Mouse (Mus musculus): ENCODE data around the gene Cd40lg. TPM values are rescaled to one million over a fixed set of nuclear protein-coding genes. Genes with fewer than 3 reads are reported as not detected.

Cd40lg gene
- polyA plus RNA-seq (2016; fragmentation: Nextera tagmentation; extraction: Ambion mirVana) = not detected in 2 replicates

- Histone ChIP-seq H3K4me3 (no peak within 1 kb of the TSS), H3K4me2 (replicated peaks) (no peak within 1 kb of the TSS), H3K4me1 (no peaks in the 10 kb centered on the region), H3K27ac (no peak within 1 kb of the TSS), H3K36me3 (no peaks in the 10 kb centered on the region), H3K27me3 (no peaks in the 10 kb centered on the region), H3K9ac (no peak within 1 kb of the TSS), H3K9me3 (replicated peaks) (no peaks in the 10 kb centered on the region)
- ATAC-seq (ENCODE audit: low FRiP score) = no peak
- 92% methylated on average over 9 of the region's 9 CpGs for WGBS
Observed at GRCm38 (mm10) chrX:57211876-57212275, at the start of gene Cd40lg. Cd40lg (plus strand) TSS chrX:57212143.

GRCm38 (mm10) chrX:57166549-57166948 is 45.4 kb upstream of the Cd40lg start:
- 74% methylated on average over 1 of the region's 1 CpGs for WGBS

GRCm38 (mm10) chrX:57171269-57171668 is 40.7 kb upstream of the Cd40lg start:
- Histone ChIP-seq H3K9me3 (replicated peaks) (no peaks in the 10 kb centered on the region), H3K4me3 (no peak overlapping the region), H3K9ac (no peak overlapping the region), H3K4me1 (no peaks in the 10 kb centered on the region), H3K36me3 (no peaks in the 10 kb centered on the region), H3K27ac (no peak overlapping the region), H3K27me3 (no peaks in the 10 kb centered on the region), H3K4me2 (replicated peaks) (no peak overlapping the region)
- ATAC-seq (ENCODE audit: low FRiP score) = no peak

More at GRCm38 (mm10) chrX:57166549-57166948, 45.4 kb upstream of the Cd40lg start:
- Histone ChIP-seq H3K4me2 (replicated peaks) (no peak overlapping the region), H3K9me3 (replicated peaks) (no peaks in the 10 kb centered on the region), H3K4me1 (no peaks in the 10 kb centered on the region), H3K27me3 (no peaks in the 10 kb centered on the region), H3K27ac (no peak overlapping the region), H3K36me3 (no peaks in the 10 kb centered on the region), H3K9ac (no peak overlapping the region), H3K4me3 (no peak overlapping the region)
- ATAC-seq (ENCODE audit: low FRiP score) = no peak

GRCm38 (mm10) chrX:57177225-57177779 is 34.6 kb upstream of the Cd40lg start:
- Histone ChIP-seq H3K4me2 (replicated peaks) (no peak overlapping the region), H3K27me3 (no peaks in the 10 kb centered on the region), H3K9ac (no peak overlapping the region), H3K27ac (no peak overlapping the region), H3K4me3 (no peak overlapping the region), H3K9me3 (replicated peaks) (no peaks in the 10 kb centered on the region), H3K4me1 (no peaks in the 10 kb centered on the region), H3K36me3 (no peaks in the 10 kb centered on the region)
- WGBS = 92% methylated on average over 13 of the region's 13 CpGs
- ATAC-seq (ENCODE audit: low FRiP score) = no peak

- 88% methylated on average over 2 of the region's 2 CpGs for WGBS
- Histone ChIP-seq H3K9me3 (replicated peaks) (no peaks in the 10 kb centered on the region), H3K36me3 (no peaks in the 10 kb centered on the region), H3K9ac (no peak overlapping the region), H3K4me2 (replicated peaks) (no peak overlapping the region), H3K4me1 (no peaks in the 10 kb centered on the region), H3K27me3 (no peaks in the 10 kb centered on the region), H3K4me3 (no peak overlapping the region), H3K27ac (no peak overlapping the region)
- ATAC-seq (ENCODE audit: low FRiP score) = no peak
Observed at GRCm38 (mm10) chrX:57182470-57182869, 29.5 kb upstream of the Cd40lg start.

GRCm38 (mm10) chrX:57183359-57183758 is 28.6 kb upstream of the Cd40lg start:
- ATAC-seq (ENCODE audit: low FRiP score) = no peak
- H3K4me3 ChIP-seq = no peak overlapping the region
- H3K36me3 ChIP-seq = no peaks in the 10 kb centered on the region
- H3K9ac ChIP-seq = no peak overlapping the region
- WGBS = 90% methylated on average over 3 of the region's 3 CpGs
- H3K4me2 ChIP-seq (replicated peaks) = no peak overlapping the region
- no peaks in the 10 kb centered on the region for H3K9me3 ChIP-seq (replicated peaks)
- H3K4me1 ChIP-seq = no peaks in the 10 kb centered on the region
- H3K27ac ChIP-seq = no peak overlapping the region
- H3K27me3 ChIP-seq = no peaks in the 10 kb centered on the region

- H3K36me3 ChIP-seq = no peaks in the 10 kb centered on the region
- no peak overlapping the region for H3K4me3 ChIP-seq
- H3K4me1 ChIP-seq = no peaks in the 10 kb centered on the region
- WGBS = 87% methylated on average over 8 of the region's 8 CpGs
- no peak overlapping the region for H3K9ac ChIP-seq
- no peaks in the 10 kb centered on the region for H3K9me3 ChIP-seq (replicated peaks)
- H3K27ac ChIP-seq = no peak overlapping the region
- ATAC-seq (ENCODE audit: low FRiP score) = no peak
- no peak overlapping the region for H3K4me2 ChIP-seq (replicated peaks)
- no peaks in the 10 kb centered on the region for H3K27me3 ChIP-seq
Observed at GRCm38 (mm10) chrX:57187301-57187700, 24.6 kb upstream of the Cd40lg start.

- Histone ChIP-seq H3K4me3 (no peak overlapping the region), H3K27ac (no peak overlapping the region), H3K4me1 (no peaks in the 10 kb centered on the region), H3K4me2 (replicated peaks) (no peak overlapping the region), H3K9ac (no peak overlapping the region), H3K36me3 (no peaks in the 10 kb centered on the region), H3K27me3 (no peaks in the 10 kb centered on the region), H3K9me3 (replicated peaks) (no peaks in the 10 kb centered on the region)
- ATAC-seq (ENCODE audit: low FRiP score) = no peak
- 79% methylated on average over 5 of the region's 5 CpGs for WGBS
Observed at GRCm38 (mm10) chrX:57189335-57189734, 22.6 kb upstream of the Cd40lg start.

- no peak for ATAC-seq (ENCODE audit: low FRiP score)
- no peaks in the 10 kb centered on the region for H3K27me3 ChIP-seq
- 85% methylated on average over 9 of the region's 9 CpGs for WGBS
- H3K9me3 ChIP-seq (replicated peaks) = no peaks in the 10 kb centered on the region
- no peaks in the 10 kb centered on the region for H3K4me1 ChIP-seq
- no peaks in the 10 kb centered on the region for H3K36me3 ChIP-seq
- no peak overlapping the region for H3K9ac ChIP-seq
- no peak overlapping the region for H3K4me2 ChIP-seq (replicated peaks)
- H3K4me3 ChIP-seq = no peak overlapping the region
- no peak overlapping the region for H3K27ac ChIP-seq
Observed at GRCm38 (mm10) chrX:57196319-57196718, 15.6 kb upstream of the Cd40lg start.

GRCm38 (mm10) chrX:57198036-57198435 is 13.9 kb upstream of the Cd40lg start:
- no peaks in the 10 kb centered on the region for H3K27me3 ChIP-seq
- H3K9me3 ChIP-seq (replicated peaks) = no peaks in the 10 kb centered on the region
- no peaks in the 10 kb centered on the region for H3K4me1 ChIP-seq
- no peak overlapping the region for H3K4me2 ChIP-seq (replicated peaks)
- H3K36me3 ChIP-seq = no peaks in the 10 kb centered on the region
- 51% methylated on average over 2 of the region's 2 CpGs for WGBS
- ATAC-seq (ENCODE audit: low FRiP score) = no peak
- H3K9ac ChIP-seq = no peak overlapping the region
- H3K27ac ChIP-seq = no peak overlapping the region
- no peak overlapping the region for H3K4me3 ChIP-seq

- H3K4me3 ChIP-seq = no peak overlapping the region
- no peak overlapping the region for H3K9ac ChIP-seq
- H3K36me3 ChIP-seq = no peaks in the 10 kb centered on the region
- H3K27ac ChIP-seq = no peak overlapping the region
- 80% methylated on average over 2 of the region's 2 CpGs for WGBS
- no peaks in the 10 kb centered on the region for H3K27me3 ChIP-seq
- no peaks in the 10 kb centered on the region for H3K4me1 ChIP-seq
- ATAC-seq (ENCODE audit: low FRiP score) = no peak
- H3K4me2 ChIP-seq (replicated peaks) = no peak overlapping the region
- no peaks in the 10 kb centered on the region for H3K9me3 ChIP-seq (replicated peaks)
Observed at GRCm38 (mm10) chrX:57200397-57200796, 11.5 kb upstream of the Cd40lg start.

GRCm38 (mm10) chrX:57210591-57210990 is 1.4 kb upstream of the Cd40lg start:
- ATAC-seq (ENCODE audit: low FRiP score) = no peak
- H3K27me3 ChIP-seq = no peaks in the 10 kb centered on the region
- no peak overlapping the region for H3K9ac ChIP-seq
- H3K27ac ChIP-seq = no peak overlapping the region
- H3K4me2 ChIP-seq (replicated peaks) = no peak overlapping the region
- no peaks in the 10 kb centered on the region for H3K9me3 ChIP-seq (replicated peaks)
- WGBS = 79% methylated on average over 1 of the region's 1 CpGs
- no peak overlapping the region for H3K4me3 ChIP-seq
- no peaks in the 10 kb centered on the region for H3K36me3 ChIP-seq
- no peaks in the 10 kb centered on the region for H3K4me1 ChIP-seq

GRCm38 (mm10) chrX:57212862-57213261 is 919 bp downstream of the Cd40lg start:
- H3K4me3 ChIP-seq = no peak overlapping the region
- 91% methylated on average over 3 of the region's 3 CpGs for WGBS

More at GRCm38 (mm10) chrX:57212862-57213261, 919 bp downstream of the Cd40lg start:
- H3K36me3 ChIP-seq = no peaks in the 10 kb centered on the region
- no peaks in the 10 kb centered on the region for H3K9me3 ChIP-seq (replicated peaks)
- no peaks in the 10 kb centered on the region for H3K4me1 ChIP-seq
- no peaks in the 10 kb centered on the region for H3K27me3 ChIP-seq
- no peak overlapping the region for H3K27ac ChIP-seq
- no peak overlapping the region for H3K4me2 ChIP-seq (replicated peaks)
- H3K9ac ChIP-seq = no peak overlapping the region
- ATAC-seq (ENCODE audit: low FRiP score) = no peak
